Comparison of ENCODE assay signal across 8 mouse cellular contexts in genomic region chr10:127255625-127256345, GRCm38 (mm10). TPM values are rescaled to one million over a fixed set of nuclear protein-coding genes. Genes with fewer than 3 reads are reported as not detected.
DNase-seq lines count a peak whose midpoint lies in the region; ATAC-seq lines count a peak whose summit lies in the region.

No protein-coding gene starts in this region.

- DNase-seq in gastrocnemius, adult 18-20 months (ENCODE audit: low spot score) = peak; percentile 40
- no peak for DNase-seq in gastrocnemius, postnatal 25 days
- DNase-seq in heart, adult 9 months (ENCODE audit: low spot score in 2 of 2) = peak; percentile 30 to 49
- DNase-seq in kidney, adult 8-10 months = peak; percentile 33 to 53
- DNase-seq in lung, postnatal 14 days = peak; percentile 73
- DNase-seq in testis, postnatal 10 days (ENCODE audit: low spot score) = peak; percentile 88
- no peak for DNase-seq in thymus, postnatal 14 days

- ATAC-seq in common myeloid progenitor, adult 5-6 weeks (replicated peaks; ENCODE audit: low read depth, poor library complexity, severe bottlenecking) = peak; percentile 55; the same call in 1 of the 2 replicates

RNA-seq across cellular contexts. Expression of gene Kif5a, which starts 7.4 kb away (rescaled TPM):
- total RNA-seq in gastrocnemius, adult 18-20 months (2021) = under 1 TPM; 0.21 to 0.37 TPM
- under 1 TPM; 0.18 to 0.62 TPM for total RNA-seq in gastrocnemius, postnatal 25 days (2021)
- 0.23 and 0.34 TPM in 2 replicates for total RNA-seq in common myeloid progenitor, adult 5-6 weeks (2017)

RNA-seq across cellular contexts. Expression of gene Dctn2, which starts 10.4 kb away (rescaled TPM):
- 10 to 100 TPM; 96.1 to 97.2 TPM for total RNA-seq in gastrocnemius, adult 18-20 months (2021)
- 10 to 100 TPM; 88.3 to 90.8 TPM for total RNA-seq in gastrocnemius, postnatal 25 days (2021)
- 88.5 and 108 TPM in 2 replicates for total RNA-seq in common myeloid progenitor, adult 5-6 weeks (2017)

RNA-seq across cellular contexts. Expression of gene Mbd6, which starts 33.0 kb away (rescaled TPM):
- total RNA-seq in gastrocnemius, adult 18-20 months (2021) = 10 to 100 TPM; 14.6 to 15.7 TPM
- 10 to 100 TPM; 12.7 to 14.3 TPM for total RNA-seq in gastrocnemius, postnatal 25 days (2021)
- total RNA-seq in common myeloid progenitor, adult 5-6 weeks (2017) = 5.2 and 8.7 TPM in 2 replicates

RNA-seq across cellular contexts. Expression of gene Pip4k2c, which starts 44.4 kb away (rescaled TPM):
- total RNA-seq in gastrocnemius, adult 18-20 months (2021) = 1 to 10 TPM; 7.4 to 8.2 TPM
- total RNA-seq in gastrocnemius, postnatal 25 days (2021) = 1 to 10 TPM; 4.7 to 6.9 TPM
- 15.7 and 18.7 TPM in 2 replicates for total RNA-seq in common myeloid progenitor, adult 5-6 weeks (2017)

RNA-seq across cellular contexts. Expression of gene Mars, which starts 55.8 kb away (rescaled TPM):
- 10 to 100 TPM; 67.5 to 68.8 TPM for total RNA-seq in gastrocnemius, adult 18-20 months (2021)
- 10 to 100 TPM; 48.3 to 53.5 TPM for total RNA-seq in gastrocnemius, postnatal 25 days (2021)
- total RNA-seq in common myeloid progenitor, adult 5-6 weeks (2017) = 181 and 187 TPM in 2 replicates

Comparison
In these comparisons a context has a peak if more than half of its experiments do, and no peak if none do; other contexts are left out.
1. DNase-seq: peak in gastrocnemius, adult 18-20 months (single experiment), heart, adult 9 months (2 of 2), kidney, adult 8-10 months (2 of 2), lung, postnatal 14 days (single experiment) and testis, postnatal 10 days (single experiment); none in gastrocnemius, postnatal 25 days (single experiment) and thymus, postnatal 14 days (single experiment).